Mouse (Mus musculus) spleen, postnatal 36 days (tissue): ENCODE results near the gene Rad9a.

Experiments
- DNase-seq, 2 experiments: peaks; one replicate each; pipeline ENCODE4 v3.0.0; 2022; ENCODE audit warnings: low spot score in 2 of 2, mixed read lengths in 1 of 2

The Rad9a gene

DNA sequence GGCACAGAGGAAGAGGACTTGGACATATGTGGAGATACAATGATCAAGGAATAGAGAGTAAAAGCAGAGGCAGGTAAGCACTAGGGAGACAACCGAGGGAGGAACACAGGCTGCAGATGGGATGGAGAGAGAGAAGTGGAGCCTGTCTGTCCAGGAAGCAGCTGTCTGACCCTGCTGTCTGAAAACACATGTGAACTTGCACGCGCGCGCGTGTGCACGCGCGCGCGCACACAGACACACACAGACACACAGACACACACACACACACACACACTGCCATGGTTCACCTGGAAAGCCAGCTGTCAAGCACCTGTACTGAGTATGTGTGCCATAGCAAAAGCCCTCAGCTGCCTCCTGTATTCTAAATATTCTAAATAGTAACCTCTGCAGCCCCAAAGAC is 16.8 kb upstream of the Rad9a start:
- DNase-seq: no peak

GRCm38 (mm10) chr19:4217855-4218254 is 16.4 kb upstream of the Rad9a start:
- DNase-seq: no peak

DNA sequence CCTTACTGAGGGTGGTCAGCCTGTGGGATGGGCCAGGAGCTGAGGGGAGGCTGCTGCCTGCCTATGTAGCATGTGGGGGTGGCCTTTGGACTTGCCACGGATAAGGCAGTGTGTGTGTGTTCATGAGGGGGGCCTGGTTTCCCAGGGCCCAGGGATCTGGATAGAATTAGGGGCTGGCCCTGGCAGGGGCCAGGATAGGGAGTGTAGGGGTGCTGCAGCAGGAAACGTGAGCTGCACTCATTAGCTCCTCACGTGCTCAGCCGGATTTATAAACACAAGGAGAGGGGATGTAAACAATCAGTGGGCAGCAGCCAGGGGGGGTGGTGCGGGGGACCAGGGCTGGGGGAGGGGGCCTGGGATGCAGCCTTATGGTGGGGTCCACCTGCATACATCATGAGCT is 15.7 kb upstream of the Rad9a start:
- no peak for DNase-seq

DNA sequence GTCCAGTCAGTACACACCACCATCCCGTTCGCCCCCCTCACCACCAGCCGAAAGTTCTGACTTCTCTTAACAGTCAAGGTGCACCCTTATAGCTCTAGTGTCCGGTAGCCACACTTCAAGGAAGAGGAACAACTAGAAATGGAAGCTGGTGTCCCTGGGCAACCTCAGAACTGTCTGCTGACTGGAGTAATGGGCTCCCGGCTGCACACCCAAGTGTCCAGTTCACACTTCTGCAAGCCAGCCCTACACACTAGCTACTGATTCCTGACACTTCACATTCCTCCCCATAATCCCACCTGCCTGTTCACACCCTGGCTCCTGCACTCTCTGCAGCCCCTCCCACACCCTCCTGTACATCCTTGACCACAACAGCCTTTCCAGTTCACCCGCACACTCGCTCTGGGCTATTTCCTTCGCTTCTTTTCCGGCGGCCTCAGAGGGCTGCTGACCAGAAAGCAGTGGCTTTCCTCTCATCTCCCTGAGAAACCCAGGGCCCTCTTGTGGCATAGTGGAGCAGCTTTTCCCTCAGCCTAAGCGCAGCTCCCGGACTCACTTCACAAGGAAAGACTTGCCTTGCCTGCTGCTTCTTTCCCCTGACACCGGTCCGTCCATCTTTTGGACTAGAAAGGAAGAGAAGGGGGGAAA is 14.7 kb upstream of the Rad9a start:
- no peak for DNase-seq

GRCm38 (mm10) chr19:4215451-4215840 is 14.0 kb upstream of the Rad9a start:
- DNase-seq: no peak

DNA sequence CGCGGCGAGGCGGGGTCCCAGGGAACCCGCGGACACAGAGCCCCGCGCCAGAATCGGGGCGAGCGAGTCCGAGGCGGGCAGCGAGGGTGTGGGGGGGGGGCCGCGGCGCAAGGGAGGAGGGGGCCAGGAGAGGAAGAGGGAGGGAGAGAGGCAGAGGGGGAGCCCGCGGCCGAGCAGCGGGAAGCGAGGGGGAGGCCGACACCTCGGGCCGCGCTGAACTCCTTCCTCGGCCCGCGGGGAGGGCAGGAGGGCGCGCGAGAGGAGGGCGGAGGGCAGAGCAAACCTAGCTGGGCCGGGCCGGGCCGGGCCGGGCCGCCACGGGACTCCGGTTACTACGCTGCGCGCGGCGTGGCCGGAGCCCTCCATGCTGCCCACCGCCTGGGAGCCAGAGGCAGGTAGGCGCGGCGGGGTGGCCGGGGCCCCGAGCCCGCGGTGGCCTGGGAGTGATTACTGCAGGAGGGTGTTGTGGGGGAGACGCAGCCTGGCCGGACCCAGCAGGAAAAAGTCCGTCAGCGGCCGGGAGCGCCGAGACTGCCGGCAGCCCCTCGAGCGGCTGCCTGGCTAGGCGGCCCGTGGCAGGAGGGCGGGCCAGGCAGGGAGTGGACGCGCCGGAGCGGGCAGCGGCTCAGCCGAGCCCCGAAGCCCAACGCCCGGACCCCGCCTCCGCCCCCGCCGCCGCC is 13.4 kb upstream of the Rad9a start:
- peak in 1 of 2 experiments; percentile 15 for DNase-seq

GRCm38 (mm10) chr19:4214071-4214770 is 12.8 kb upstream of the Rad9a start, which contains the start of the genes Clcf1 and AC109138.7:
TSS of gene Clcf1 (plus strand) at chr19:4214238.
TSS of gene AC109138.7 (plus strand) at chr19:4214357.
- peak; percentile 88 to 91 for DNase-seq

DNA sequence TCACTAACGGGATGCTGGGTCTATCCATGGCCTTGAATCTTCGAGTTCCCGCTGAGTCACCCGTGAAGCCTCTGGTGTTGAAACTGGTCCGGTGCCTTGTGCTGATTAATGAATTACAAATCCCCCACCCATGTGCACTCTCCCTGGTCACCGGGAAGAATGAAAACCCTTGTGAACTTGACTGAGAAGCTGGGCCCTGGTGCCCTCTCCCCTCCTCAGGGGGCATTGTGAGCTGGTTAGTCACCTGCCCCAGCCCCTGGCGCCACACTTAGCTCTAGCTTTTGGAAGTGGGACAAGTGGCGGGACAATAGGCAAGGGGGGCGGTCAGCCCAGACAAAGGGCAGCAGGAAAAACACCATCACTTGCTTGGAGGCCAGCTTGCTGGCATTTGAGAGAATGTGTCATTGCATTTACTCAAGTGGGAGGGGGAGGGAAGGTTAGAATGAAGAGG is 12.1 kb upstream of the Rad9a start:
- DNase-seq: no peak

GRCm38 (mm10) chr19:4211891-4212588 is 10.6 kb upstream of the Rad9a start:
- no peak for DNase-seq

GRCm38 (mm10) chr19:4208563-4208962 is 7.1 kb upstream of the Rad9a start:
- no peak for DNase-seq

DNA sequence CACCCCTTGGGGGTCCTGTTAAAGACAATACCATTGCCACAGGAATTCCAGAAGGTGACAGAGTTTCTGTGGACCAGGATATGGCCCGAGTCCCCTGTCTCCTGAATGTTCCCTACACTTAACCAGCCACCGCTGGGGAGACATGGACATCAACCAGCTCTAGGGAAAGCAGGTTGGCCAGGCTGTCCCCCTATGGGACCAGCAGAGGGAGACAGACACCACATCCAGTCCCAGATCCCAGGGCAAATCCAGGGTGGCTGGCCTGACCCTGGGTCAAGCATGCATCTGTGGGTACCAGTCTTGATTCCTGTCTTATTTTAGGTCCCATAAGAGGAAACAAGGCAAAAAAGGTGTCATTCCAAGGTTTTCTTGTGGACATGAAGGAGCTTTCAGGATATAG is 5.5 kb upstream of the Rad9a start:
- peak; percentile 63 to 69 for DNase-seq

GRCm38 (mm10) chr19:4204889-4205288 is 3.4 kb upstream of the Rad9a start:
- no peak for DNase-seq

GRCm38 (mm10) chr19:4203604-4204326 is 2.3 kb upstream of the Rad9a start:
- peak; percentile 74 to 79 for DNase-seq

- DNase-seq: peak; percentile 65 to 72
Measured at GRCm38 (mm10) chr19:4203148-4203547, 1.7 kb upstream of the Rad9a start.

- DNase-seq: no peak
Measured at GRCm38 (mm10) chr19:4202149-4202548, 687 bp upstream of the Rad9a start.

- no peak for DNase-seq
Measured at GRCm38 (mm10) chr19:4197180-4197579, 4.3 kb downstream of the Rad9a start.

GRCm38 (mm10) chr19:4196548-4196947 is 4.9 kb downstream of the Rad9a start:
- DNase-seq: no peak

- no peak for DNase-seq
Measured at GRCm38 (mm10) chr19:4196048-4196447, 5.4 kb downstream of the Rad9a start.

DNA sequence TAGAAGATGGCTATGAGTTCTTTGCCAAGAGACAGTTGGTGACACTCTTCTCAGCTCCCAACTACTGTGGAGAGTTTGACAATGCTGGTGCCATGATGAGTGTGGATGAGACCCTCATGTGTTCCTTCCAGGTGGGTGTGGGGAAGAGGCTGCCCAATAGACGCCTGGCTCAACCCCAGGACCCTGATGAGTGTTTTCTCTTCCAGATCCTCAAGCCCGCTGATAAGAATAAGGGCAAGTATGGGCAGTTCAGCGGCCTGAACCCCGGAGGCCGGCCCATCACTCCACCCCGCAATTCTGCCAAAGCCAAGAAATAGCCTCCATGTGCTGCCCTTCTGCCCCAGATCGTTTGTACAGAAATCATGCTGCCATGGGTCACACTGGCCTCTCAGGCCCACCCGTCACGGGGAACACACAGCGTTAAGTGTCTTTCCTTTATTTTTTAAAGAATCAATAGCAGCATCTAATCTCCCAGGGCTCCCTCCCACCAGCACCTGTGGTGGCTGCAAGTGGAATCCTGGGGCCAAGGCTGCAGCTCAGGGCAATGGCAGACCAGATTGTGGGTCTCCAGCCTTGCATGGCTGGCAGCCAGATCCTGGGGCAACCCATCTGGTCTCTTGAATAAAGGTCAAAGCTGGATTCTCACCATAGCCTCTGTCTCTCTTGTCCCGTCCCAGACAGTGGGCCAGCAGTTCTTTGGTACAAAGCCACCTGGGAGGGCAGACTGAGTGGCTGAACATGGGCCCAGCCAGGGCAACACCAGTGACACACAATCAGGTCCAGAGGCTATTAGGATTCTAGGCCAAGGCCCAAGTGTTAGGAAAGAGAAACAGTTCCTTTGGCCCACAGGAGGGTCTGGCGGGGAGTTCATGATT is 6.4 kb downstream of the Rad9a start:
- no peak for DNase-seq

DNA sequence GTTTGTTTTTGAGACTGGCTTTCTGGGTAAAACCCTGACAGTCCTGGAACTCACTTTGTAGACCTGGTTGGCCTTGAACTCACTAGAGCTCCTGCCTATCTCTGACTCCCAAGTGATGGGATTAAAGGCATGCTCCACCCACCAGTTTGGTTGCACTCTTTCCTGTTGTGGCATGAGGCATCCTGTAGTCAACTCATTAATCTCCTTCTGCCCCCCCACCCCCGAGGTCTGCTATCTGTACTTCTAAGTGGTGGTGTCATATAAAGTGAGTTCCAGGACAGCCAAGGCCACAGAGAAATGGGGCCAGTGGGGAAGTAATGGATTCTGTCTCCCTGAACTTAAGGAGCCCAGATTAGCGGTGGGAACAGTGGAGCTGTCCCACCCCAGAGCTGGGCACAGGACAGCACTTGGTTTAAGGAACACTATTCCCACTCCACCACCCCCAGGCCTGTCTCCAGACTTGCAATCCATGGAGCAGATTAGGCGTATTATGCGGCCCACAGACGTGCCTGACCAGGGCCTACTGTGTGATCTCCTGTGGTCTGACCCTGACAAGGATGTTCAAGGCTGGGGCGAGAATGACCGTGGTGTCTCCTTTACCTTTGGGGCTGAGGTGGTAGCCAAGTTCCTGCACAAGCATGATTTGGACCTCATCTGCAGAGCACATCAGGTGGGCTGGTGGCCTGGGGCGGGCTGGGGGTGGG is 7.3 kb downstream of the Rad9a start:
- DNase-seq: no peak
